Mouse (Mus musculus): ENCODE data around the gene Papss1.

Gene Papss1

DNA sequence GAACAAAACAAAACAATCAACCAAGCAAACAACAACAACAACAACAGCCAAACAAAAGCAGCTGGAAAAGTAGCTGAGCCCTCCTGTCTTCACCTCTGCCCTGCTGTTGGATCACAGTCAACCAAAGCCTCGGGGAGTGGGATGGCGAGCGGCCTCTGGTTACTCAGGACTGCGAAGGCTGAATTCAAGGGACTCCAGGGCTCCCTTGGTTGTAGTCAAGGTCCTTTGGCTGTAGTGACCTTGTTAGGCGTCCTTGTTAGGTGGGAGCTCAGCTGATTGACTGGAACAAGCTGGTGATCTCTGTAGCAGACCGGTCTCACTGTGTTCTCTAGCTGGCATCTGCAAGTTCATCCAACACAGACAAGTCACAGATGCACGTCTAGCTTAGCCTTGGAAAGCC is 16.5 kb downstream of the Papss1 start:
- DNase-seq (ENCODE audit: low read depth, low spot score) = no peak

GRCm38 (mm10) chr3:131586818-131587217 is 22.2 kb downstream of the Papss1 start:
- DNase-seq (ENCODE audit: low read depth, low spot score) = no peak

- DNase-seq (ENCODE audit: low read depth, low spot score) = no peak
Observed at GRCm38 (mm10) chr3:131587959-131588358, 23.4 kb downstream of the Papss1 start.

DNA sequence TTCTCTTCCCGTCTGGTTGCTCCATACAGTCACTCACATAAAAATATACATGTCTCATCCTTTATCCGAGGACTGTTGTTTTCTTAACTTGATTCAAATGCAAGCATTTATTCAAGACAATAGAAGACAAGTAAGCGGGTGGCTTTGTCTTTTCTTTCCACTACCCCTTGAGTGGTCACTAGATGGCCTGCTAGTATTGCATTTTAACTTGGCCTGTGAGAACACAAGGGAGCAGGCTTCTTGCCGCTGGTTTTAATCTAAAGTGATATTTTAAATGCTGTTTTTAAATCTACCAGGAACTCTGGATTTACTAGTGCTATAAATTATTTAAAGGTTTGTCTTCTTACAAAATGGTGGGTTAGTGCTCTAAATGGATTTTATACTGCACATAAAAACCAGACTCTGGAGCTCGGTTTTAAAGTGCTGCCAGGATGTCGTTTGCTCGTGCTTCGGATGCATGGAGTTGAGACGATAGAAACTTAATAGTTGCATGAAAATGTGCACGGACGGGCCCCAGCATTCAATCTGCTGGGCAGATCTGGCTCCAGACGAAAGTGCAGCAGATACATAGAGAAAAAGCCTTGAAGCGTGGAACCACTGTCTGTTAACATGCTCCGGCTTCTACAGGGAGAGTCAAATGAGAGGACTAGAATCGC is 28.7 kb downstream of the Papss1 start:
- no peak for DNase-seq (ENCODE audit: low read depth, low spot score)

- no peak for DNase-seq (ENCODE audit: low read depth, low spot score)
Observed at GRCm38 (mm10) chr3:131594361-131594760, 29.8 kb downstream of the Papss1 start.

- DNase-seq (ENCODE audit: low read depth, low spot score) = no peak
Observed at GRCm38 (mm10) chr3:131595546-131596245, 31.1 kb downstream of the Papss1 start.

- DNase-seq (ENCODE audit: low read depth, low spot score) = no peak
Observed at GRCm38 (mm10) chr3:131600726-131601125, 36.2 kb downstream of the Papss1 start.

- DNase-seq (ENCODE audit: low read depth, low spot score) = no peak
Observed at GRCm38 (mm10) chr3:131601366-131601765, 36.8 kb downstream of the Papss1 start.

DNA sequence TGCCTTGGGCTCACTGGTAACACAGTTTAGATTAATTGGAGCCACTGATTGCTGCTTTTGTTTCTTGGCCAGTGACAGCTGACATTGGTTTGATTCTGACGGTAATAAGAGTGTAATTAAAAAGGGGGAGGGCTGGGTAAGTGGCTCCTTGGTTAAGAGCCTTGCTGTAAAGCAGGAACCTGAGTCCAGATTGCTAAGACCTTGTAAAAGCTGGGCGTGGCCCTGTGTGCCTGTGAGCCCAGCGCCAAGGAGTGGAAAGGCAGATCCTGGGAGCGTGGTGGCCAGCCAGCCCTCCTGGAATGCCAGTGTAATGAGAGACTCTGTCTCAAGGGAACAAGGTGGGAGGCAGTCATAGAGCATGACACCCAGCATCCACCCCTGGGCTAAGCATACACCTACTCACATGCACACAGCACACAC is 38.4 kb downstream of the Papss1 start:
- no peak for DNase-seq (ENCODE audit: low read depth, low spot score)

GRCm38 (mm10) chr3:131608112-131608511 is 43.5 kb downstream of the Papss1 start:
- no peak for DNase-seq (ENCODE audit: low read depth, low spot score)

GRCm38 (mm10) chr3:131609651-131610050 is 45.1 kb downstream of the Papss1 start:
- no peak for DNase-seq (ENCODE audit: low read depth, low spot score)

DNA sequence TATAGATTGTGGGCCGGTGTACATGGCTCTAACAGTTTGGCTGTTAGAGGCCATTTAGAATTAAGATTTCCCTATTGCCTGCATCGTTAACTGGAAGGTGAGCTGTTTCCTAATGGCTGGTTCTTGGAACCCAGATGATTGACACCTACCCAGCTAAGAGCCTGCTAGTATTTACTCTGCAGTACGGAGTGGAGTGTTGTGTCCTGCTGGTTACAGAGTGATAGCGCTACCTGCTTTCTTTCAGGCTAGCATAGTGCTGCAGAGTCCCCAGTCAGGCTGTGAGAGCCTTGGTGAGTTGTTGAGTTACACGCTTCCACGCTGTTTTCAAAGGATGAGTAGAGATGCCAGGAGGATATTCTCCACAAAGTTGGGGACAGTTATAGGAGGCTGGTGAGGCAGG is 46.0 kb downstream of the Papss1 start:
- no peak for DNase-seq (ENCODE audit: low read depth, low spot score)

DNA sequence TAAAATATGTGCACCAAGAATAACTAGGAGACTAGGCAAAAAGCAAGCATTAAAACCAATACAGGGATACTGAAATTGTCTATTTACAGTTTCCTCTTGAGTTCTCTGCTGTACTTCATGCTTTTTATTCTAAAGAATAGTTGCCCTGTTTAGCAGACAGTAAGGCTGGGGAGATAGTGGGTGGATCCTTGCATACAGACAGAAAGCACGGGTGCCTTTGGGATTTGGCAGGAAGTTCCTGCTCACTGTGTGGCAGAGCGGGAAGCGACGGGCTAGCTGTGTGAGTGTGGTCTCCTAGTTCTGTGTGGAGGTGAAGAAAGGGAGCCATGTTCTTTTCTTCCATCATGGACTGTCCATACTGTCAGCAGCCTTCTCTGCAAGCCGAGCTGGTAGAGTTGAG is 48.3 kb downstream of the Papss1 start:
- no peak for DNase-seq (ENCODE audit: low read depth, low spot score)

- DNase-seq (ENCODE audit: low read depth, low spot score) = no peak
Observed at GRCm38 (mm10) chr3:131614056-131614455, 49.5 kb downstream of the Papss1 start.

- DNase-seq (ENCODE audit: low read depth, low spot score) = no peak
Observed at GRCm38 (mm10) chr3:131618580-131619338, 54.2 kb downstream of the Papss1 start.

DNA sequence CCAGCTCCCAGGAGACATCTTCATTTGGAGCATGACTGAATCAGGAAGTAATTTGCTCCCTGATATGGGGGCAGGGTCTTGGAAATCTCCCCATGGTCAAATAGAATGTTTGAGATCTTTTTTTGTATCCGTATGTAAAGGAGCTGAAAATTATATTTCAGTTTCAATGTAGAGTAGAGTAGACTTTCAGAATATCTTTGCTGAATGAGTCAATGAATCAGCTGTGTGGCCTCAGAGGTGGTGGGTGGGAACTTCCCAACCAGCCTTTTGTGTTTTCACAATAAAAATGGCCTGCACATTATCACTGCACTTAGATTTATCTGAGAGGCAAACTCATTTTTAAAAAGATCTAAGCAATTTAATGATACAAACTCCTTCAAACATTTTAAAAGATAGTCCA is 58.6 kb downstream of the Papss1 start:
- DNase-seq (ENCODE audit: low read depth, low spot score) = no peak

GRCm38 (mm10) chr3:131624063-131624462 is 59.5 kb downstream of the Papss1 start:
- no peak for DNase-seq (ENCODE audit: low read depth, low spot score)

- DNase-seq (ENCODE audit: low read depth, low spot score) = no peak
Observed at GRCm38 (mm10) chr3:131627476-131627875, 62.9 kb downstream of the Papss1 start.

DNA sequence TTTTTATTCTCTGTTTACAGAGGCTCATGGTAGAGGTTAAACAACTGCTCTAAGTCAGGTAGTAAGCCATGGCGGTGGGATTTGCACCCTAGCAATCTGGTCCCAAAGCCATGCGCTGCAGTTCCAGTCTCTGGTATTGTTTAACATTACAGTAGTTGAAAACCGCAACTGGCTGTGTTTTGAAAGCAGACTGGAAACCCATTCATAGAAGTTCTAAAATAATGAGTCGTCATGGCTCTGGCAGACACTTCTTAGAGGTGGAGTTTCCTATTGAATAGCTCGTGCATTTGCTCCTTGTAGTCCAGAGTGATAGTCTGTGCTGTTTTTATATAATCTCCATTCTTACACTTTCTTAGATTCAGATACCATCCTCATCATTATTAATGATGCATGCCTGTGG is 63.7 kb downstream of the Papss1 start:
- DNase-seq (ENCODE audit: low read depth, low spot score) = no peak

DNA sequence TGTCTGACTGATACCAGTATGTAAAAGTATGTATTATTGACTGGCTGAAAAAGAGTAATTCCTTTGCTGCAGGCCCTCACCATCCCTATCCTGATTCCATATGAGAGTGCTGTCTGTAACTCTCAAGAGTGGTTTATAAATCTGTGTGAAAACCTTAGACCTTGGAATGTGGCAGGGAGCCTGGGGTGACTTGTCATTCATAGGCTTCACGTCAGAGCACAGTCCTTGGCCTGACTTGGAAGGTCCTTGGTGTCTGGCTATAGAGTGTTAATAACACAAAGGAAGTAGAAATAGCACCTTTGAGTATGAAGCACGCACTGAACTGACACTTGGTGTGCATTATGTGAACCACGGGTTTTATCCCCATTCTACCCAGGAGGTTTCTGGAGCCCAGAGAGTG is 64.4 kb downstream of the Papss1 start:
- no peak for DNase-seq (ENCODE audit: low read depth, low spot score)

GRCm38 (mm10) chr3:131630407-131631317 is 66.1 kb downstream of the Papss1 start:
- no peak for DNase-seq (ENCODE audit: low read depth, low spot score)

Measured in c-Kit-negative CD71-positive TER-119-positive erythroid progenitor cells, embryonic 14.5 days (primary cell).